Mouse (Mus musculus) v-Abl transformed pro-B cells (cell line): ENCODE results near the gene Gm11273.

Source experiments
- in situ Hi-C, 2 experiments: fragments of 400-800 bp; cut with MboI; formaldehyde crosslinking; loops; one replicate each; pipeline ENCODE4 v1.15.1; 2025; ENCODE audit not compliant: unreplicated experiment in 2 of 2

Gene Gm11273

DNA sequence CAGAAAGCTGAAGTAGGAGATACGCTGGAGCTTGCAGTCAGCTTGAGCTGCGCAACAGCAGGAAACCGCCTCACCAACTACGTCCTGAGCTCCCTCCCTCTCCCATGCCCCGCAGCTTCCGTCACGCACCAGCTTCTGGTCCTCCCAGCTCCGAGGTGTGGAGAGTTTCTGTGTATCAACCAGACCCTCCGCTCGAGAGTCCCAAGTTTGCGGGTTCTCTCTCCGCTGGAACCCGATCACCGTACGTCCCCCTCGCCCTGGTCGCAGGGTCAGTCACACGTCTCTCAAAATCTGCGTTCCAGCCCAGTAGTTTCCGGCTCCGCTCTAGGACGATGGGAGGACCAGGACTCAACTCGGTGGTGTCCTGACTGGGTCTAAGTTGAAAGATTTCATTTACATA is 47.8 kb downstream of the Gm11273 start, which contains the start of gene Zscan26:
Gene Zscan26 (minus strand): TSS at position 282 of the 400 bp plus-strand sequence.
- in situ Hi-C loops, result loop anchor here in 1 of 2 experiments (5.0 kb wide), 2 partner anchors 51 to 54 kb away; partner anchors contain the start of gene Zkscan3

DNA sequence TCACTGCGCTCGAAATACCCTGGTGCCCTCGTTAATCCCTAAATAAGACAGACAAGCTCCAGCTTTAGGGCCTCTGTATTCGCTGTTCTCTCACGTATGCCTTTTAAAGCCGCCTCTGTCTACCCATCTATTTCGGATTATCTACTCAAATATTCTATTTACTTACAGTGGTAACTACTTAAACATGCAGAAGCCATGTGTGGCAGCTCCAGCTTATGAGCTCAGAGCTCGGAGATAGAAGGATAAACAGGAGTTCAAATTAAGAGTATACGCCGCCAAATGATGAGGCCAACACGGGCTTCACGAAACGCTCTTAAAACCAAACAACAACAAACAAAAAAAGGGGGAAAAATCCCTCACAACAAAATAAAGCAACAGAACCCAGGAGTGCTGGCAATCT is 48.2 kb downstream of the Gm11273 start:
- in situ Hi-C loops, result loop anchor here in 1 of 2 experiments (5.0 kb wide), 2 partner anchors 51 to 54 kb away; partner anchors contain the start of gene Zkscan3
